Mouse (Mus musculus) hindbrain, postnatal 0 days (tissue): ENCODE measurements around the gene Cxcl14. TPM values are rescaled to one million over a fixed set of nuclear protein-coding genes. Genes with fewer than 3 reads are reported as not detected.

Source experiments
- ATAC-seq: fragments of 200-750 bp; cut with Nextera tagmentation; 2 replicates; pipeline ENCODE4 v1.8.0; 2017; ENCODE audit warnings: mild to moderate bottlenecking, moderate TSS enrichment, moderate library complexity
- DNase-seq: peaks from one replicate; pipeline ENCODE4 v3.0.0-alpha.2; 2015; ENCODE audit warnings: low spot score
- H3K27ac ChIP-seq: fragments of 300-500 bp; sonication (generic); 2 replicates; pipeline ENCODE4 v1.5.1; 2014; ENCODE audit warnings: mild to moderate bottlenecking
- H3K27me3 ChIP-seq: fragments of 300-500 bp; sonication (generic); 2 replicates; pipeline ENCODE4 v1.6.1; 2014; ENCODE audit warnings: low read length, mixed read lengths; ENCODE audit not compliant: insufficient read depth
- H3K36me3 ChIP-seq: fragments of 300-500 bp; sonication (generic); 2 replicates; pipeline ENCODE4 v1.6.1; 2014; ENCODE audit warnings: low read length, mixed read lengths; ENCODE audit not compliant: insufficient read depth
- H3K4me1 ChIP-seq: fragments of 300-500 bp; sonication (generic); 2 replicates; pipeline ENCODE4 v1.6.1; 2014; ENCODE audit warnings: antibody characterized with exemption, low read length, mixed read lengths; ENCODE audit not compliant: insufficient read depth
- H3K4me2 ChIP-seq: fragments of 300-500 bp; sonication (generic); 2 replicates; pipeline ENCODE4 v1.6.1; 2014; ENCODE audit warnings: low read depth, mild to moderate bottlenecking, low read length, moderate library complexity, mixed read lengths
- H3K4me3 ChIP-seq: fragments of 300-500 bp; sonication (generic); 2 replicates; pipeline ENCODE4 v1.5.1; 2014; ENCODE audit warnings: low read length
- H3K9ac ChIP-seq: fragments of 300-500 bp; sonication (generic); replicated peaks from 2 replicates; pipeline ENCODE4 v1.6.1; 2014; ENCODE audit warnings: mild to moderate bottlenecking, low read length, moderate library complexity, mixed read lengths
- H3K9me3 ChIP-seq: fragments of 300-500 bp; sonication (generic); 2 replicates; pipeline ENCODE4 v1.6.1; 2016; ENCODE audit warnings: low read length, mixed read lengths
- CTCF ChIP-seq: IDR thresholded peaks from 2 replicates; pipeline ENCODE4 v1.5.1; 2016; ENCODE audit warnings: antibody characterized with exemption, control low read depth, low read depth
- WGBS: fragments of 180-500 bp; shearing (Covaris S2); extraction: QIAGEN DNeasy Blood & Tissue Kit; methylation state at CpG from one replicate; pipeline ENCODE4 v1.1.7; 2014; 5-methylcytosine and 5-hydroxymethylcytosine counted together
- polyA plus RNA-seq: library from polyadenylated mRNA; unstranded; fragments of >200 nt; fragmentation: Nextera tagmentation; extraction: Ambion mirVana; gene quantifications from 2 replicates; pipeline ENCODE4 v1.2.1, GENCODE M21; 2015
- total RNA-seq: library from RNA; depleted of rRNA; stranded (reverse); fragments of >200 nt; gene quantifications from 2 replicates; pipeline ENCODE4 v1.2.3, GENCODE M21; 2014

Gene Cxcl14
- total and polyA plus RNA-seq, 2 experiments from 2014 or later, result 17.5 to 19.9 TPM

DNA sequence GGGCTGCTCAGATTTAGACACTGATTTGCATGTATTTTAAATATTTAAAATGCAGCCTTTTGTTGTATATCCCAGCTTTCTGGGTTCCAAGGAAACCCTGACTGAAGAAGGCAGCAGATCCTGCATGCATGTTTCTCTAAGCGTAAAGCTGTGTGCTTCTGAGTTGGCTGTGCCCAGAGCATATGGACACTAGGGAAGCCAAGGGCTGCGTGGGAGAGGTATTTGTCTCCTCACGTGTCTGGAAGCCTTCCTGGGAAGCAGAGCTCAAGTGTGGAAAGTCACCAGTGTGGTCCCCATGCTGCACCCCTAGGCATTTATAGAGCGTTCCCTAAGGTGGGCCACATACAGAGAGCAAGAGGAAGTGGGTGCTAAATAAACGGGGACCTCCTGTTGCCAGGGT lies 30.7 kb downstream of the Cxcl14 start:
- H3K4me1 ChIP-seq, result no peaks in the 10 kb centered on the region
- no peak overlapping the region for H3K4me2 ChIP-seq
- H3K4me3 ChIP-seq, result no peak overlapping the region
- H3K27me3 ChIP-seq, result peaks cover 22% of the 10 kb centered on the region; the same call in 1 of the 2 replicates
- H3K9ac ChIP-seq, result no peak overlapping the region
- H3K36me3 ChIP-seq, result no peaks in the 10 kb centered on the region
- TF ChIP-seq CTCF, result no peak
- no peak for DNase-seq
- H3K27ac ChIP-seq, result no peak overlapping the region
- no peaks in the 10 kb centered on the region for H3K9me3 ChIP-seq
- WGBS, result 63% methylated on average over 5 of the region's 5 CpGs
- no peak for ATAC-seq

DNA sequence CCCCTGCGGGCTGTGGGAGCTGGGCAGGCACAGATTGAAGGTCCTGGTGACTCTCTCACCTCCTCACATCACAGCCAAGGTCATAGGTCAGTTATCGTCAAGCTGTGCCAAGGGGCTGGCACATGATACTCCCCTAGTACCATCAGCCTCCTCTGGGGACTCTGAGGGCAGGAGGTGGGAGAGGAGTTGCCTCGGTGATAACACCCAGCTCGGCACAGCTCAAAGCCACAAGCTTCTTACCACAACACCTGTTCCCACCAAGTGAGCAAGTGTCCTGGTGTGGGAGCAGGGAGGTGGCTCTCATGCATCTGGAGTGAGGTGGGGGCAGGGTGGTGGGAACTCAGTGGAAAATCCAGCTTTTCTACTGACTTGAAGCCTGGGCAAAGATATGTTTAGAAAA lies 34.1 kb downstream of the Cxcl14 start:
- 63% methylated on average over 4 of the region's 4 CpGs for WGBS
- H3K36me3 ChIP-seq, result no peaks in the 10 kb centered on the region
- H3K9ac ChIP-seq, result no peak overlapping the region
- no peaks in the 10 kb centered on the region; the same call in 1 of the 2 replicates for H3K4me1 ChIP-seq
- TF ChIP-seq CTCF, result no peak
- H3K27ac ChIP-seq, result no peak overlapping the region
- no peaks in the 10 kb centered on the region for H3K9me3 ChIP-seq
- ATAC-seq (no peak), DNase-seq (no peak)
- H3K4me2 ChIP-seq, result no peak overlapping the region
- peaks cover 46% of the 10 kb centered on the region for H3K27me3 ChIP-seq
- H3K4me3 ChIP-seq, result no peak overlapping the region

DNA sequence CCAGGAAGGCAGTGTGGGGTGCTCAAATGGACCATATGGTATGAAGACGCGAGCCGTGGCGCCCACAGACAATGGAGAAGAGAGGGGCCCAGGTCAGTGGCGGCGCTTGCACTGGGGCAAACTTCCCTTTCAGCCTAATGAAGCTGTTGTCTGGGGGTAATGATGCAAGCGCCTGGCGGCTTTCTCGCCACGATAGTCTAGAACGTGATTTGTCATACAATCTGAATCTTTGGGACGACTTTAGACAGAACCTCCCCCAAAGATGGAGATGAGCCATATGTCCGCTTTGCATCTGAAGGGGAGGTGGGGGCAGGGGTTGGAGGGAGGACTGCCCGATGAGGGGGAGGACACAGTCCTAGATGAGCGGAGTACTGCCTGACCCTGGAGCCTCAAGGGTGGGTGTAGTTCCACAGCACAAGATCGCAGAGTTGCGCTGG lies 36.0 kb downstream of the Cxcl14 start:
- Histone ChIP-seq H3K4me2 (no peak overlapping the region), H3K9ac (no peak overlapping the region), H3K27ac (no peak overlapping the region), H3K4me3 (no peak overlapping the region), H3K36me3 (no peaks in the 10 kb centered on the region), H3K4me1 (no peaks in the 10 kb centered on the region; the same call in 1 of the 2 replicates), H3K27me3 (peaks cover 64% of the 10 kb centered on the region), H3K9me3 (no peaks in the 10 kb centered on the region)
- WGBS, result 1% methylated on average over 17 of the region's 17 CpGs
- ATAC-seq, result 0 out of 2 replicates have a peak, but pooled peaks have one; percentile 27
- TF ChIP-seq CTCF, result no peak
- no peak for DNase-seq

DNA sequence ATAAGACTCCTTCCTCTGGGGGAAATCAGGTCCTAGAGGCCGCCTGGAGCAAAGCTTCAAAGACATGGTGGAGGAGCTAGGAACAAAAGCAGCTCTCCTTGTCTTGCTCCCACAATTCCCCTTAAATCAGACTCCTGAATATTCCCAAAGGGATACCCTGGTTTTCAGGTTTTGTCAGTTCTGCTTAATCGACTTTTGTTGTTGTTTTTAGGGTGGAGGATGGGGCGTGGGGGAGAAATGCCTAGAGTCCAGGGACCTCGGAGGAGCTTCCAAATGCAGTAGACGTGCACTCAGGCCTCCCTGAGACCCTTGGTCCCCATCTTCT lies 36.5 kb downstream of the Cxcl14 start:
- Histone ChIP-seq H3K4me1 (no peaks in the 10 kb centered on the region; the same call in 1 of the 2 replicates), H3K4me3 (no peak overlapping the region), H3K9me3 (no peaks in the 10 kb centered on the region), H3K27me3 (peaks cover 69% of the 10 kb centered on the region), H3K4me2 (no peak overlapping the region), H3K36me3 (no peaks in the 10 kb centered on the region), H3K9ac (no peak overlapping the region), H3K27ac (no peak overlapping the region)
- DNase-seq (no peak), ATAC-seq (no peak)
- WGBS, result 0% methylated on average over 5 of the region's 5 CpGs
- TF ChIP-seq CTCF, result peak; percentile 31; the same call in 1 of the 2 replicates

DNA sequence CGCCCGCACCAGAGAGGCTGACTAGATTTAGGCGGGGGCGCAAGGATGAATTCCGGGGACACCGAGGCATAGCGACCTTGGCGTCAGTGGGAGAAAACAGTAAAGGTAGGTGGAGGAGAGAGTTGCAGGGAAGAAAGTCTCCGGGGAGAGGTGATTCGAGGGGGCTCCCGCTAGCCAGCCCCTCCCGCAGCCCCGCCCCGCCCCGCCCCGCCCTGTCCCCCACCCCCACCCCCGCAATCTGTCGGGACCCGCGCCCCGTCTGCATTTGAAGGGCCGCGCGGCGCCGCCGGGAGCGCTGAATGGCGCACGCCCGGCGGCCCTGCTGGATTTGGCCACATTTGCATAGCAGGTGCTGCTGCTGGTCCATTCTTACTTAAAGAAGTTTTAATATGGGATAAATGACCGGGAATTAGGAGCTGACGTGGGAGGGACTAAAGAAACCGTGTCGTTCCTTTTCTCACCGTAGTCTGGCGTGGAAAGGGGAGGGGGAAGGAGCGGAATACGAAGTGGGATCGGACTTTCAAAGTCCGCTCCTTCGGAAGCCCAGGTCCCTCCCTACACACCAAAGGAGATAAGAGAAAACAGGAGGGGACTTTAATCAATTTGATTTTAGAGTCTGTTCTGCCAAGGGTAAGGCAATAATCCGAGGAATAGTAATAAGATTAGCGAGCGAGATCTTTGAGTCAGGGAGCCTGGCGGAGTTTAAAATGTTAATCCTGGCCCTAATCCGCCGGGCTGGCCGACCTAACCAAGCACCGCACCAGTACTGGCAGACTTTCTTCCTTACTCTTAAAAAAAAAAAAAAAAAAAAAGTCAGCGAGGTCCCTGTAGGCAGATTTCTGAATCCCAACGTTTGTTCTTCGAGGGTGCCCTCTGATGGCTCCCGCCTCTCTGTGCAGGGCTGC lies 37.1 kb downstream of the Cxcl14 start:
- H3K36me3 ChIP-seq, result no peaks in the 10 kb centered on the region
- H3K27me3 ChIP-seq, result peaks cover 75% of the 10 kb centered on the region
- TF ChIP-seq CTCF, result no peak; the same call in 1 of the 2 replicates
- no peak overlapping the region for H3K9ac ChIP-seq
- under 1% methylated on average over 55 of the region's 55 CpGs for WGBS
- DNase-seq, result peak; percentile 49
- peak overlapping the region; percentile 20 for H3K4me3 ChIP-seq
- no peak for ATAC-seq
- H3K27ac ChIP-seq, result no peak overlapping the region
- no peaks in the 10 kb centered on the region; the same call in 1 of the 2 replicates for H3K4me1 ChIP-seq
- H3K4me2 ChIP-seq, result peak overlapping the region; percentile 46
- H3K9me3 ChIP-seq, result no peaks in the 10 kb centered on the region

DNA sequence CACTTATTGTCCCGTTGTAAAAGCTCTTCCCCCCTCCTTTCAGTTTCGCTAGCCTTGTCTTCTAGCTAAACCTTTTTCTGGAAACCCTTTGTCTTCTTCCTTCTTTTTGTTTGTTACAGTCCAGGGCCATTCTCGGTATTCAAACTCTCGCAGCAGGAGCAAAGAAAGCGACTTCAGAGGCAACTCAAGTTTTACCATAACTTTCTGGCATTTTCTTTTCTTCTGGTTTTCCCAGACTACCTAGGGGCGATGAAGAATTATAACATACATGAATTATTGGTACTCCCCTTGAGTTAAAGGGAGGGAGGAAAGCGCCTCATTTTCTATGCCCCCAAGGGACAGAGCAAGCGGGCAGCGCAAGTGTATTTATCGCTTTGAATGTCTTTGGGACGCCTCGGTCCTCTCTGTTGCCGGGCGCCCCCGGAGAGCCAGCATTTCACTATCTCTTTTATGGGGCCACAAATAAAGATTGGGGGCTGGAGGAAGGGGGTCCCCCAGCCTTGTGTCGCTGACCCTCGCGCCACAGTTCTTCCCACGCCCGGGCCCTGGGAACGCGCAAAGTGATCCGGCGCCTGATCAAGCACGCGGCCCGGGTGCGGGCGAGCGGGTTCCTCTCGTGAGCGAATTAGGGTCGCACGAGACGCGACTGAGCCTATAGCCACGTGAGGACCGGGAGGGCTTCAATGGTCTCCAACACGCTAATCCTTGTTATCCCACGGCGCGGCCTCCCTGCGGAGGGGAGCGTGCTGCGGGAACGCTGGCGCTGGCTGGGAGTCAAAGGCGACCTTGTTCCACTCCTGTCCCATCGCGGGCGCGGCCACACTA lies 37.9 kb downstream of the Cxcl14 start:
- no peak overlapping the region for H3K27ac ChIP-seq
- TF ChIP-seq CTCF, result no peak
- DNase-seq, result no peak
- no peaks in the 10 kb centered on the region for H3K9me3 ChIP-seq
- H3K36me3 ChIP-seq, result no peaks in the 10 kb centered on the region
- peak overlapping the region; percentile 20 for H3K4me3 ChIP-seq
- no peak for ATAC-seq
- peaks cover 82% of the 10 kb centered on the region for H3K27me3 ChIP-seq
- no peak overlapping the region for H3K9ac ChIP-seq
- peak overlapping the region; percentile 46 for H3K4me2 ChIP-seq
- WGBS, result 1% methylated on average over 52 of the region's 52 CpGs
- no peaks in the 10 kb centered on the region; the same call in 1 of the 2 replicates for H3K4me1 ChIP-seq
